Mouse (Mus musculus) lung, embryonic 16.5 days (tissue): ENCODE data around the gene Ap3m1. TPM values are rescaled to one million over a fixed set of nuclear protein-coding genes. Genes with fewer than 3 reads are reported as not detected.

Experiments used
- ATAC-seq: fragments of 200-750 bp; cut with Nextera tagmentation; 2 replicates; pipeline ENCODE4 v1.8.0; 2017; ENCODE audit warnings: low read depth, mild to moderate bottlenecking, moderate library complexity
- H3K27ac ChIP-seq: fragments of 300-500 bp; sonication (generic); 2 replicates; pipeline ENCODE4 v1.5.1; 2014; ENCODE audit warnings: mild to moderate bottlenecking, control low read depth, low read length
- H3K27me3 ChIP-seq: fragments of 300-500 bp; sonication (generic); 2 replicates; pipeline ENCODE4 v1.6.1; 2014; ENCODE audit warnings: low read depth, low read length, mixed read lengths; ENCODE audit not compliant: control insufficient read depth, insufficient read depth
- H3K36me3 ChIP-seq: fragments of 300-500 bp; sonication (generic); 2 replicates; pipeline ENCODE4 v1.6.1; 2014; ENCODE audit warnings: low read length; ENCODE audit not compliant: control insufficient read depth, insufficient read depth
- H3K4me1 ChIP-seq: fragments of 300-500 bp; sonication (generic); replicated peaks from 2 replicates; pipeline ENCODE4 v1.6.1; 2014; ENCODE audit warnings: low read length, mixed read lengths; ENCODE audit not compliant: control insufficient read depth, insufficient read depth
- H3K4me2 ChIP-seq: fragments of 300-500 bp; sonication (generic); 2 replicates; pipeline ENCODE4 v1.6.1; 2014; ENCODE audit warnings: low read depth, low read length, control low read depth
- H3K4me3 ChIP-seq: fragments of 300-500 bp; sonication (generic); 2 replicates; pipeline ENCODE4 v1.5.1; 2014; ENCODE audit warnings: mild to moderate bottlenecking, low read length, control low read depth
- H3K9ac ChIP-seq: fragments of 300-500 bp; sonication (generic); 2 replicates; pipeline ENCODE4 v1.6.1; 2014; ENCODE audit warnings: low read length, control low read depth
- H3K9me3 ChIP-seq: fragments of 300-500 bp; sonication (generic); 2 replicates; pipeline ENCODE4 v1.6.1; 2016; ENCODE audit warnings: low read length; ENCODE audit not compliant: control insufficient read depth
- WGBS: fragments of 180-500 bp; shearing (Covaris S2); extraction: QIAGEN DNeasy Blood & Tissue Kit; methylation state at CpG from one replicate; pipeline ENCODE4 v1.1.7; 2014; 5-methylcytosine and 5-hydroxymethylcytosine counted together
- polyA plus RNA-seq: library from polyadenylated mRNA; unstranded; fragments of >200 nt; fragmentation: Nextera tagmentation; extraction: Ambion mirVana; gene quantifications from 2 replicates; pipeline ENCODE4 v1.2.1, GENCODE M21; 2015

The Ap3m1 gene
- polyA plus RNA-seq, 1 experiment from 2014 or later, result 83.5 TPM

DNA sequence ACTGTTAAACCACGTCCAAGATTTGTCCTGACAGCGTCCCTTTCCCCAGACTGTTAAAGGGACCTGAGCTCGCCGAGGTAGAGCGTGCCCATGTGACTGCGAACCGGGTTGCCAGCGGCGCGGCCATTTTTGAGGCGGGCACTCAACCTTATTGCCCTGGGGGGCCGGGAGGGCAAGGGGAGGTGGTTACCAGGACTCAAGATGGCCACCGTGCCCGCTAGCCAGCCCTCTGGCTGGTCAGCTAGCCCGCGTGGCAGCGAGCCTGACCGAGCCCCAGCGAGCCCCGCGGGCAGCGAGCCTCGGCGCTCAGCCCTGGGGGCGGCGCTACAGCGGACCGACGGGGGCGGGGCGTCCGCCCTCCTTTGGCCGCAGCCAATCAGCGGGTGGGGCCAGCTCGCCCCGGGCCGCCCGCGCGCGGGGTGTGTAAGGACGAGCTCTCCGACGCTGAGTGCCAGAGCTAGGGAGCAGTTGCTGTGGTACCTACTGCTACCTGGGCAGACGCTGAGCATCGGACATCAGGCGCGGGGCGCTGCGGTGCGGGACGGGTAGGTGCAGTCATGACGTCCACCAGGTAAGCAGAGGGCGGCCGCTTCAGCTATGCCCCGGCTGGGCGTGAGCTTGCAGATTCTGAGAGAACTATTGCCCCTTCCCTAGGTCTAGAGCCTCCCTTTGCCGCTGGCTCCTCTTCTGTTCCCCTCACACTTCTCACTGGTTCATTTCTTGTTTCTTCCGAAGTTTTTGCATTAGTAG, 23.6 kb upstream of the Ap3m1 start:
- peak overlapping the region; percentile 76 for H3K4me3 ChIP-seq
- H3K4me1 ChIP-seq, result peaks cover 22% of the 10 kb centered on the region
- H3K36me3 ChIP-seq, result no peaks in the 10 kb centered on the region
- ATAC-seq, result peak; percentile 99
- under 1% methylated on average over 59 of the region's 59 CpGs for WGBS
- H3K27ac ChIP-seq, result peak overlapping the region; percentile 84
- no peaks in the 10 kb centered on the region for H3K9me3 ChIP-seq
- peak overlapping the region; percentile 74 for H3K9ac ChIP-seq
- H3K27me3 ChIP-seq, result no peaks in the 10 kb centered on the region
- peak overlapping the region; percentile 70 for H3K4me2 ChIP-seq

DNA sequence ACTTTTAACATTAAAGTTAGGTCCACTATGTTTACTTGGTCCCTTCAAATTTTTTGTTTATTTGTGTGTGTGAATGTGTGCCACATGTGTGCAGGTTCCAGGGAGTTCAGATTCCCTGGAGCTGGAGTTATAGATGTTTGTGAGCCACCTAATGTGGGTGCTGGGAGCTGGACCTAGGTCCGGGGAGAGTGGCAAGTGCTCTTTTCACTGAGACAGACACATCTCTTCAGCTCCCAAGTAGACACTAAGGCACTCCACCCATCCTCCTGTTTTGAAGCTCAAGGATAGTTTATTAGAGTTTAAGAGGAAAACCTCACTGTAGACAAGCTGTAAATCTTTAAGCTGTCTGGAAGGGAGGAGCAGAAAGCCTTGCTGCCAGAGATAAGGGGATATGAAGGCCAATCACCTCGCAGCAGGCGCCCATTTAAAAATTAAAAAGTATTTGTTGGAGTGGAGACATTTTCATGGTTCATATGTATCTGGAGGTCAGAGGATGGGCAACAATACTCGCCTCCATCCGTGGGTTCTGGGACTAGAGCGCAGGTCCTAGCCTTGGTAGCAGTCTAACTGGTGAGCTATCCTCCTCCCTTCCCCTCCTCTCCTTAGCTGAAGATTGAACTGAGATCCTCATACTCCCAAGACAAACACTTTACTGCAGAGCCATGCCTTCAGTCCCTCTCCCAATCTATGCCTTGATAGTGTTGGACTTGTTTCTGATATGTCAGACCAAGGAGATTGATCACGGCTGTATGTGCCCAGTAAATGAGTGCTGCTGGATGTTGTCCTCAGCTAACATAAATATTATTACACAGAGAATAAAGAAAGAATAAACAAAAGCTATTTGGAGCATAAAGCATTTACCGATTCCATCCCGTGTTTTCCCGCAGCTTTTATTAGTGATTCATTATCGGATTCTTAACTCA, 22.4 kb upstream of the Ap3m1 start:
- no peaks in the 10 kb centered on the region for H3K9me3 ChIP-seq
- H3K36me3 ChIP-seq, result no peaks in the 10 kb centered on the region
- 25% methylated on average over 11 of the region's 11 CpGs for WGBS
- no peaks in the 10 kb centered on the region for H3K27me3 ChIP-seq
- no peak for ATAC-seq
- peaks cover 22% of the 10 kb centered on the region for H3K4me1 ChIP-seq
- peak overlapping the region; percentile 70 for H3K4me2 ChIP-seq
- H3K4me3 ChIP-seq, result peak overlapping the region; percentile 76
- no peak overlapping the region for H3K9ac ChIP-seq
- H3K27ac ChIP-seq, result peak overlapping the region; percentile 21; the same call in 1 of the 2 replicates

DNA sequence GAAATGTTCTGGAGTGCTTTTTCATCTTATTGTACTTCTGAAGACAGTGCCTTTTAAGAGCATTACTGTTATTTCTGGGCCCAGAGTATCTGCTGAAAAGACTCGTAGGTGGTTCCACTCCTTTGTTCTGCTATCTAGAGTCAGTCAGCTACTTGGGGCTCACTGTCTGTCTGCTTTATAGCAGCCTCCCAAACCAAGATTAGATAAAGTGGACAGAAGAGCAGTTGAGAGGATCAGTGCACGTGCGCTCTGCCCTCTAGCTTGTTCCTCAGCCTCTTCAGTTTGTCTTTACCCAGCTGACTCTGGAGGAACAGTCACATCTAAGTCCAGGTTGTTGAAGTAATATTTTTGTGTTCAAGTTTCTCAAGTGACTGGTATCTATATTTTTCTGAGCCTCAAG, 21.7 kb upstream of the Ap3m1 start:
- Histone ChIP-seq H3K27ac (no peak overlapping the region), H3K9me3 (no peaks in the 10 kb centered on the region), H3K4me2 (no peak overlapping the region), H3K4me3 (no peak overlapping the region), H3K9ac (no peak overlapping the region), H3K36me3 (no peaks in the 10 kb centered on the region), H3K27me3 (no peaks in the 10 kb centered on the region), H3K4me1 (peaks cover 18% of the 10 kb centered on the region)
- no peak for ATAC-seq
- WGBS, result 43% methylated on average over 3 of the region's 3 CpGs

DNA sequence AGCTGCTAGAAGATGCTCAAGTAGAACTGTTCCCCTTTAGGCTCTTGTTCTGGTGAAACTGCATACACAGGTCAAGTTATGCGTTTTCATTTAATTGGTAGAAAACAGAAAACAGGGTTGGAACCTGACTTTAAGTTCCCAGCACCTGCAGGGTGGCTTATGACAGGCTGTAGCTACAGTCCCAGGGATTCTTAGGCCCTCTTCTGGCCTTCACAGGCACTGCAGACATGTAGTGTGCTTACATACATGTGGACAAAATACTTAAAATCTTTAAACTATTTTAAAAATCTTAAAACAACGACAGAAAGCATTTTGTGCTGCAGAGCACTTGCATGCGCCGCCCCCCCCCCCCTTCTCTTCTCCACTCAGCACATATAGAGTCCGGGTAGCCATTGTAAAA, 17.3 kb upstream of the Ap3m1 start:
- no peak overlapping the region for H3K9ac ChIP-seq
- 74% methylated on average over 5 of the region's 5 CpGs for WGBS
- no peak overlapping the region for H3K4me2 ChIP-seq
- H3K36me3 ChIP-seq, result no peaks in the 10 kb centered on the region
- H3K4me3 ChIP-seq, result no peak overlapping the region
- ATAC-seq, result no peak
- H3K4me1 ChIP-seq, result peaks cover 18% of the 10 kb centered on the region
- no peak overlapping the region for H3K27ac ChIP-seq
- no peaks in the 10 kb centered on the region for H3K9me3 ChIP-seq
- H3K27me3 ChIP-seq, result no peaks in the 10 kb centered on the region

DNA sequence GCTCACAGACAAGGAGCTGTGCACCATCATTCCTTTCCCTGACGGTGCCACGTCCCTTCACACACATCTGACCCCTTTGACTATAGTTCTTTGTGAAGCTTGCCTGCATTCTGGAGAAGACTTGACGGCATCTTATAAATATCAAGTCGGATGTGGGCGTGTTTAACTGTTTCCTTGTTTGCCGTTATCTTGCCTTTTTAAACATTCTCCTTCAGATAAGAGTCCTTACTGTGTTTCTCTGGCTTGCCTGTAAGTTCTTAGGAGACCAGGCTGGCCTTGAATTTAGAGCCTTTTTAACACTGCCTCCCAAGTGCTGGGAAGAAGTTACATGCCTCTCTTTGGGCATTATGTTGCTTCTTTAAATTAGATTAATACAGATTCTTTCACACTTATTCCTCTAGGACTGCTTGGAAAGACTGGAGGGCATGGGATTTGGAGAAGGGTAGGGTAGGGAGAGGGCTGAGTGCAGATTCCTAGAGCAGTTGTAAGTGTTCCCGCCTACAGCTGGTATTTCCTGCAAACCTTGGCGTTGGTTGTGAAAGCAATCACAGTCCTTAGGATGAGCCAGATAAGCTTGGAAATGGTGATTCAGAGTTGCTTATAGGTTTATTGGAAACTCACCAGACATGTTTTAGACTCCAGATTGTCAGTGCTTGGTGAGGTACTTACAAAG, 13.3 kb upstream of the Ap3m1 start:
- Histone ChIP-seq H3K4me1 (peaks cover 27% of the 10 kb centered on the region), H3K27ac (peak overlapping the region; percentile 80), H3K36me3 (no peaks in the 10 kb centered on the region), H3K9me3 (no peaks in the 10 kb centered on the region), H3K4me3 (no peak overlapping the region), H3K27me3 (no peaks in the 10 kb centered on the region), H3K9ac (no peak overlapping the region), H3K4me2 (0 out of 2 replicates have a peak overlapping the region, but pooled peaks have one; percentile 7)
- WGBS, result 9% methylated on average over 8 of the region's 8 CpGs
- peak; percentile 68 for ATAC-seq

DNA sequence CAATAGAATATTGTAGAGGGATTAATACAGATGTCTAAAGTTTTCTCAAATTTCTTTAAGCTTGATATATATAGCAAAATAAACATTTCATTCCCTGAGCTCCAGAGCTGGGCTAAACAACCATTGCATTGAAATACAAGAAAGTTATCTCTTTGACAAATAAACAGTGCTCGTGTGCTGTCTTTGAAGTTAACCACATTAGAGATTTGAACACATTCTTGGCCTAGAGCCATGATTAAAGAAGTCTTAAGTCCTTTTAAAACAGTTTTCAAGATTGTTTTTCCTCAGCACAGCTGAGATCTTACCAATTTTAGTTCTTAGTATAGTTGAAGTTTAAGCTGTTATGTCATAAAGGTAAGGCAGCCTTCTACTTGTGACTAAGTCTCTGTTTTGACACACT, 12.0 kb upstream of the Ap3m1 start:
- 2% methylated on average over 1 of the region's 1 CpGs for WGBS
- ATAC-seq, result peak; percentile 46; the same call in 1 of the 2 replicates
- Histone ChIP-seq H3K4me2 (no peak overlapping the region), H3K27ac (peak overlapping the region; percentile 13), H3K4me3 (no peak overlapping the region), H3K9ac (no peak overlapping the region), H3K27me3 (no peaks in the 10 kb centered on the region), H3K4me1 (peaks cover 27% of the 10 kb centered on the region), H3K9me3 (no peaks in the 10 kb centered on the region), H3K36me3 (no peaks in the 10 kb centered on the region)

DNA sequence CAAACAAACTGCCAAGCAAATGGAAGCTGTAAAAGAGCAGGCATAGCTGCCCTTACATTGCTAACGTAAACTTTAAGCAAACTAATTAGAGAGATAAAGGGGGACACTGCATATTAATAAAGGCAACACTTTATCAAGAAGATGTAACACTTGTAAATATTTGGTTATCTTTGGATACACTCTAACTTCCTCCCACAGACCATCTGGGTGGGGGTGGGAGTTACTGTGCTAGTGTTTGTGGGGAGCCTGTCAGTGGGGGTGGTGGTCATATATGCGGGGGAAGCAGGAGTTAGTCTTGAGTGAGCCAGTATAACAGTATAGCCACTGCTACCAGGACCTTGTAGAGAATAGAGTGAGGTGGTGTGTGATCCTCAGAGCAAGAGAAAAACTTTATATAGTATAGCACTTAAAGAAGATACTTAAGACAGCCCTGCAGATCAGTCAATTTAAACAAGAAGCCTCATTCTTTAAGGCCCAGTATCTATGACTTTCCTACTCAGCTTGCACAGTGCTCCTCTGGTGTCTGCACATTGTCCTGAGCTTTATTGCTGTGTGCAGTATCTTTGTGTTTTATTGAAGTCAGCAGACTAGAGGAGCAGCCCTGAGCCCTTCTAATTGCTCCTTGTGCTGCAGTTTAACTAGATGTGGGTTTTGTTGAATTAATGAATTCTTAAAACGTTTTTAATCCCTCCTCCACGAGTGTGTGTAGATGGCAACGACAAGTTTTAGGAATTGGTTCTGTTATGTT, 10.6 kb upstream of the Ap3m1 start:
- Histone ChIP-seq H3K27ac (no peak overlapping the region; the same call in 1 of the 2 replicates), H3K27me3 (no peaks in the 10 kb centered on the region), H3K4me1 (peaks cover 27% of the 10 kb centered on the region), H3K4me3 (no peak overlapping the region), H3K9ac (no peak overlapping the region), H3K4me2 (no peak overlapping the region), H3K9me3 (no peaks in the 10 kb centered on the region), H3K36me3 (no peaks in the 10 kb centered on the region)
- ATAC-seq, result 0 out of 2 replicates have a peak, but pooled peaks have one; percentile 51
- WGBS, result 36% methylated on average over 5 of the region's 5 CpGs

DNA sequence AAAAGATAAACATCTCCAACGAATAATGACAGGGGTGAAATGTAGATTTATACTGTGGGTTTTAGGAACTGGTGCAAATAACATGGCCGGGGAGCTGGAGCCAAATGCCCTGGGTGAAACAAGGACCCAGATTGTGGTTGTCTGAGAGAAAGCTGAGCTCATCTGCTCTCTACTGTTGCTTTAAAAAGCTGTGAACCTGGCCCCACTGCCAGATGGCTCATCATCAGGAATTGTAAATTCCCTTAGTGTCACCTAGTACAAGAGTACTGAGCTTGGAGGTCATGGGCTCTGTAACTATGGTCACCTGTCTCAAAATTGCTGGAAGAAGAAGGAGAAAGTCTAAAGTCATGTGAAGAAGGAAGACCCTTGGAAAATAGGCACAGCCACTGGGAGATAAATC, 6.7 kb upstream of the Ap3m1 start:
- Histone ChIP-seq H3K4me2 (no peak overlapping the region), H3K9ac (no peak overlapping the region), H3K9me3 (no peaks in the 10 kb centered on the region), H3K36me3 (no peaks in the 10 kb centered on the region; the same call in 1 of the 2 replicates), H3K27me3 (no peaks in the 10 kb centered on the region), H3K4me3 (no peak overlapping the region), H3K4me1 (peaks cover 11% of the 10 kb centered on the region), H3K27ac (no peak overlapping the region)
- WGBS, result 79% methylated on average over 2 of the region's 2 CpGs
- ATAC-seq, result no peak
